Mouse (Mus musculus) CH12.LX (cell line): ENCODE results near the gene Nck2. TPM values are rescaled to one million over a fixed set of nuclear protein-coding genes. Genes with fewer than 3 reads are reported as not detected.

Experiments
- DNase-seq: peaks from one replicate; pipeline ENCODE4 v3.0.0-alpha.2; 2013; ENCODE audit errors: extremely low read depth
- H3K27ac ChIP-seq: 2 replicates; pipeline ENCODE4 v1.5.1; 2012; ENCODE audit warnings: low read depth, mild to moderate bottlenecking, control low read depth, moderate library complexity; ENCODE audit not compliant: insufficient read depth
- H3K27me3 ChIP-seq: replicated peaks from 2 replicates; pipeline ENCODE3; 2012; ENCODE audit warnings: inconsistent platforms
- H3K36me3 ChIP-seq, 2 experiments: replicated peaks in 1 of 2; 2 replicates each; pipeline versions ENCODE3 to v1.6.1; 2012; ENCODE audit warnings: inconsistent platforms in 1 of 2, low read length in 1 of 2, mild to moderate bottlenecking in 1 of 2, mixed read lengths in 1 of 2, moderate library complexity in 1 of 2; ENCODE audit not compliant: control insufficient read depth in 1 of 2, insufficient read depth in 1 of 2
- H3K4me1 ChIP-seq, 2 experiments: 2 replicates each; pipeline ENCODE4 v1.6.1; 2012; ENCODE audit warnings: inconsistent platforms in 1 of 2, moderate library complexity in 1 of 2; ENCODE audit not compliant: insufficient read depth in 2 of 2, control insufficient read depth in 1 of 2
- H3K4me2 ChIP-seq: 2 replicates; pipeline ENCODE4 v1.6.1; 2012; ENCODE audit warnings: low read depth, mild to moderate bottlenecking, control low read depth; ENCODE audit not compliant: poor library complexity, insufficient read depth, severe bottlenecking
- H3K4me3 ChIP-seq, 3 experiments: fragments of 150-350 bp in 1 of 3; sonication (generic) in 1 of 3; replicated peaks in 1 of 3; 2 replicates each; pipeline versions ENCODE3 to v1.5.1; 2011 to 2012; ENCODE audit warnings: low read depth in 2 of 3, low read length in 2 of 3, mild to moderate bottlenecking in 2 of 3, moderate library complexity in 2 of 3, control low read depth in 1 of 3, improper control_type of control experiment in 1 of 3, inconsistent platforms in 1 of 3, mixed read lengths in 1 of 3; ENCODE audit not compliant: poor library complexity in 1 of 3
- H3K79me2 ChIP-seq: replicated peaks from 2 replicates; pipeline ENCODE4 v1.6.1; 2012; ENCODE audit warnings: mild to moderate bottlenecking, moderate library complexity; ENCODE audit not compliant: control insufficient read depth, poor library complexity, insufficient read depth, severe bottlenecking; ENCODE audit errors: extremely low read depth
- H3K9ac ChIP-seq: 2 replicates; pipeline ENCODE4 v1.6.1; 2012; ENCODE audit warnings: low read depth, mild to moderate bottlenecking, control low read depth, moderate library complexity; ENCODE audit not compliant: insufficient read depth
- H3K9me3 ChIP-seq: replicated peaks from 2 replicates; pipeline ENCODE3; 2012; ENCODE audit warnings: low read length, inconsistent platforms, mixed read lengths
- BHLHE40 ChIP-seq: IDR thresholded peaks from 2 replicates; pipeline ENCODE4 v1.6.1; 2011; ENCODE audit warnings: mild to moderate bottlenecking, low read depth, low read length, improper control_type of control experiment
- CTCF ChIP-seq, 2 experiments: IDR thresholded peaks in 1 of 2; conservative IDR thresholded peaks in 1 of 2; 2 replicates each; pipeline ENCODE4 v1.5.1; 2011 to 2012; ENCODE audit warnings: low read depth in 2 of 2, low read length in 2 of 2, improper control_type of control experiment in 1 of 2, inconsistent platforms in 1 of 2, mild to moderate bottlenecking in 1 of 2, moderate library complexity in 1 of 2
- EP300 ChIP-seq: IDR thresholded peaks from 2 replicates; pipeline ENCODE4 v1.6.1; 2011; ENCODE audit warnings: low read length, improper control_type of control experiment
- HCFC1 ChIP-seq: IDR thresholded peaks from 2 replicates; pipeline ENCODE4 v1.6.1; 2012; ENCODE audit warnings: low read depth, mild to moderate bottlenecking, inconsistent platforms, low read length, improper control_type of control experiment
- IRF4 ChIP-seq: IDR thresholded peaks from 2 replicates; pipeline ENCODE4 v1.6.1; 2014; ENCODE audit warnings: low read depth, mild to moderate bottlenecking, inconsistent platforms, low read length, improper control_type of control experiment
- JUND ChIP-seq: conservative IDR thresholded peaks from 2 replicates; pipeline ENCODE4 v1.6.1; 2011; ENCODE audit warnings: low read depth, low read length, improper control_type of control experiment
- MAFK ChIP-seq: IDR thresholded peaks from 2 replicates; pipeline ENCODE4 v1.6.1; 2011; ENCODE audit warnings: low read length, improper control_type of control experiment; ENCODE audit not compliant: insufficient replicate concordance
- MAX ChIP-seq: IDR thresholded peaks from 2 replicates; pipeline ENCODE4 v1.6.1; 2011; ENCODE audit warnings: low read length, improper control_type of control experiment
- MAZ ChIP-seq: IDR thresholded peaks from 2 replicates; pipeline ENCODE4 v1.6.1; 2012; ENCODE audit warnings: low read depth, mild to moderate bottlenecking, inconsistent platforms, low read length, improper control_type of control experiment, moderate library complexity
- NRF1 ChIP-seq: IDR thresholded peaks from 2 replicates; pipeline ENCODE4 v1.6.1; 2014; ENCODE audit warnings: low read depth, mild to moderate bottlenecking, inconsistent platforms, low read length, improper control_type of control experiment, moderate library complexity
- PAX5 ChIP-seq: IDR thresholded peaks from 2 replicates; pipeline ENCODE4 v1.6.1; 2012; ENCODE audit warnings: low read length, inconsistent platforms, mixed read lengths
- POLR2AphosphoS2 ChIP-seq: IDR thresholded peaks from 2 replicates; pipeline ENCODE4 v1.6.1; 2011; ENCODE audit warnings: low read depth, low read length, improper control_type of control experiment
- SIN3A ChIP-seq: IDR thresholded peaks from 2 replicates; pipeline ENCODE4 v1.6.1; 2012; ENCODE audit warnings: low read length, improper control_type of control experiment, inconsistent platforms
- TCF12 ChIP-seq: IDR thresholded peaks from 2 replicates; pipeline ENCODE4 v1.6.1; 2014; ENCODE audit warnings: low read depth, mild to moderate bottlenecking, inconsistent platforms, low read length, improper control_type of control experiment
- USF1 ChIP-seq: IDR thresholded peaks from 2 replicates; pipeline ENCODE4 v1.6.1; 2014; ENCODE audit warnings: low read depth, mild to moderate bottlenecking, inconsistent platforms, low read length, improper control_type of control experiment
- USF2 ChIP-seq: conservative IDR thresholded peaks from 2 replicates; pipeline ENCODE4 v1.6.1; 2011; ENCODE audit warnings: low read depth, low read length, improper control_type of control experiment
- ZNF384 ChIP-seq: IDR thresholded peaks from 2 replicates; pipeline ENCODE4 v1.6.1; 2012; ENCODE audit warnings: low read depth, low read length, improper control_type of control experiment, inconsistent platforms
- dilution Hi-C: fragments of 300-500 bp; cut with MboI; formaldehyde crosslinking; loops from 2 replicates; pipeline ENCODE4 v1.14.3; 2020; ENCODE audit warnings: low sequenced_read_pairs; ENCODE audit not compliant: extremely low pct_unique_long_range_greater_than_20kb, extremely low pct_ligation_motif_present
- in situ Hi-C: fragments of 300-500 bp; cut with MboI; formaldehyde crosslinking; loops from 3 replicates; pipeline ENCODE4 v1.14.3; 2019; ENCODE audit warnings: low sequenced_read_pairs, low pct_ligation_motif_present, low pct_unique_long_range_greater_than_20kb, mixed read lengths
- polyA plus RNA-seq: library from polyadenylated mRNA; unstranded; fragments of >175 nt; gene quantifications from 2 replicates; pipeline ENCODE4 v1.2.1, GENCODE M21; 2012; ENCODE audit warnings: low read depth; ENCODE audit not compliant: insufficient read length
- total RNA-seq, 2 experiments: library from RNA; depleted of rRNA; stranded (reverse); fragments of 300-350 nt in 1 of 2; fragments of >200 nt in 1 of 2; gene quantifications; 2 replicates each; pipeline ENCODE4 v1.2.3; 2012 to 2014

Nck2 gene
- total and polyA plus RNA-seq, 3 experiments, result 4.4 to 7.6 (median 4.6) TPM

GRCm38 (mm10) chr1:43597731-43598130, 153.4 kb downstream of the Nck2 start:
- Histone ChIP-seq H3K27me3 (no peaks in the 10 kb centered on the region), H3K9ac (no peak overlapping the region), H3K9me3 (peaks cover 4% of the 10 kb centered on the region), H3K4me3 (no peak overlapping the region), H3K27ac (no peak overlapping the region)
- DNase-seq, result no peak
- TF ChIP-seq JUND (no peak), SIN3A (no peak), MAX (no peak), MAZ (no peak), ZNF384 (no peak)
- TF ChIP-seq, all 38 proteins: peak for 0
- Histone ChIP-seq H3K79me2 (no peaks in the 10 kb centered on the region), H3K4me2 (no peak overlapping the region), H3K4me1 (peaks cover 0 to 3% of the 10 kb centered on the region in 2 experiments; a peak in 1 of 4 replicates), H3K36me3 (no peaks in the 10 kb centered on the region)
- dilution Hi-C loops, result no loop called here
- in situ Hi-C loops, result no loop called here

GRCm38 (mm10) chr1:43599483-43599882, 155.1 kb downstream of the Nck2 start:
- no peak for TF ChIP-seq POLR2AphosphoS2
- no peak for TF ChIP-seq EP300
- TF ChIP-seq MAFK, result no peak
- TF ChIP-seq IRF4, result no peak
- TF ChIP-seq NRF1, result no peak
- no peak for TF ChIP-seq USF2
- TF ChIP-seq BHLHE40, result no peak
- no peak for TF ChIP-seq TCF12
- TF ChIP-seq HCFC1, result no peak
- TF ChIP-seq USF1, result no peak
- TF ChIP-seq PAX5, result no peak
- no peak overlapping the region for H3K27ac ChIP-seq
- no peaks in the 10 kb centered on the region for H3K36me3 ChIP-seq
- H3K9me3 ChIP-seq, result peaks cover 4% of the 10 kb centered on the region
- no peaks in the 10 kb centered on the region for H3K4me1 ChIP-seq
- H3K4me2 ChIP-seq, result no peak overlapping the region
- no peaks in the 10 kb centered on the region for H3K27me3 ChIP-seq
- no peak for DNase-seq
- H3K9ac ChIP-seq, result no peak overlapping the region
- dilution Hi-C loops (no loop called here), in situ Hi-C loops (no loop called here)
- no peak overlapping the region for H3K4me3 ChIP-seq
- no peaks in the 10 kb centered on the region for H3K79me2 ChIP-seq

GRCm38 (mm10) chr1:43601054-43601453, 156.7 kb downstream of the Nck2 start:
- no peaks in the 10 kb centered on the region for H3K27me3 ChIP-seq
- H3K4me2 ChIP-seq, result no peak overlapping the region
- no peaks in the 10 kb centered on the region for H3K79me2 ChIP-seq
- H3K4me3 ChIP-seq, result no peak overlapping the region
- in situ Hi-C loops, result no loop called here
- no peak overlapping the region for H3K9ac ChIP-seq
- DNase-seq, result no peak
- H3K9me3 ChIP-seq, result peaks cover 4% of the 10 kb centered on the region
- no peaks in the 10 kb centered on the region for H3K36me3 ChIP-seq
- no peaks in the 10 kb centered on the region for H3K4me1 ChIP-seq
- no peak for TF ChIP-seq CTCF (conservative IDR thresholded peaks at IDR 0.05 in 1 of 2, IDR thresholded peaks at IDR 0.05 in 1 of 2; ENCODE audit: low read depth in 2 of 2, low read length in 2 of 2)
- no peak for TF ChIP-seq USF1
- TF ChIP-seq, all 38 proteins: peak for 0
- H3K27ac ChIP-seq, result no peak overlapping the region
- dilution Hi-C loops, result no loop called here
